Comparison of ENCODE assay signal across 8 mouse cellular contexts in genomic region chr4:59331633-59332032, GRCm38 (mm10).
DNase-seq lines count a peak whose midpoint lies in the region; TF ChIP-seq lines count a peak whose summit lies in the region.

No protein-coding gene starts in this region.

- no peak for TF ChIP-seq CTCF in bone marrow macrophage, adult 2 months (IDR thresholded peaks at IDR 0.05; ENCODE audit: low read depth, low read length)

- peak overlapping the region; percentile 34 for H3K4me3 ChIP-seq in bone marrow macrophage, adult 2 months (ENCODE audit: insufficient read depth, low read length)

- H3K4me1 ChIP-seq in bone marrow macrophage, adult 2 months (ENCODE audit: control insufficient read depth, insufficient read depth, low read length) = peaks cover 45% of the 10 kb centered on the region

- TF ChIP-seq POLR2A in bone marrow macrophage, adult 2 months (IDR thresholded peaks at IDR 0.05; ENCODE audit: borderline replicate concordance, low read depth, low read length) = no peak

- peak overlapping the region; percentile 95 for H3K27ac ChIP-seq in bone marrow macrophage, adult 2 months (ENCODE audit: insufficient read depth, low read depth, low read length)

- peak; percentile 25 to 31 for DNase-seq in frontal cortex, postnatal 10 days (ENCODE audit: low spot score in 2 of 2)
- no peak for DNase-seq in frontal cortex, postnatal 14 days (ENCODE audit: low spot score in 2 of 2)
- peak; percentile 89 for DNase-seq in heart, adult 8-10 months (ENCODE audit: low spot score)
- peak; percentile 66 for DNase-seq in kidney, postnatal 10 days
- peak; percentile 95 to 96 for DNase-seq in lung, adult 18-20 months
- DNase-seq in spleen, adult 18-20 months = peak; percentile 82 to 94
- no peak for DNase-seq in embryo, embryonic 10 days (ENCODE audit: low spot score)

Comparison
In these comparisons a context has a peak if more than half of its experiments do, and no peak if none do; other contexts are left out.
1. DNase-seq: peak in frontal cortex, postnatal 10 days (2 of 2), heart, adult 8-10 months (single experiment), kidney, postnatal 10 days (single experiment), lung, adult 18-20 months (2 of 2) and spleen, adult 18-20 months (2 of 2); none in frontal cortex, postnatal 14 days (0 of 2) and embryo, embryonic 10 days (single experiment).